Mouse (Mus musculus) liver, postnatal 0 days (tissue): ENCODE results near the gene Gm9821. TPM values are rescaled to one million over a fixed set of nuclear protein-coding genes. Genes with fewer than 3 reads are reported as not detected.

Experiments used
- ATAC-seq: fragments of 200-750 bp; cut with Nextera tagmentation; 2 replicates; pipeline ENCODE4 v1.8.0; 2017; ENCODE audit warnings: mild to moderate bottlenecking, moderate library complexity
- DNase-seq: peaks from one replicate; pipeline ENCODE4 v3.0.0-alpha.2; 2016
- H3K27ac ChIP-seq: fragments of 300-500 bp; sonication (generic); 2 replicates; pipeline ENCODE4 v1.5.1; 2014; ENCODE audit warnings: antibody characterized with exemption, moderate library complexity, mild to moderate bottlenecking, low read depth
- H3K27me3 ChIP-seq: fragments of 300-500 bp; sonication (generic); 2 replicates; pipeline ENCODE4 v1.6.1; 2014; ENCODE audit warnings: low read length, control low read depth, mixed read lengths; ENCODE audit not compliant: insufficient read depth
- H3K36me3 ChIP-seq: fragments of 300-500 bp; sonication (generic); replicated peaks from 2 replicates; pipeline ENCODE4 v1.6.1; 2014; ENCODE audit warnings: mild to moderate bottlenecking, control low read depth, low read length, moderate library complexity, mixed read lengths; ENCODE audit not compliant: insufficient read depth
- H3K4me1 ChIP-seq: fragments of 300-500 bp; sonication (generic); 2 replicates; pipeline ENCODE4 v1.6.1; 2014; ENCODE audit warnings: antibody characterized with exemption, mild to moderate bottlenecking, control low read depth; ENCODE audit not compliant: insufficient read depth
- H3K4me2 ChIP-seq: fragments of 300-500 bp; sonication (generic); 2 replicates; pipeline ENCODE4 v1.6.1; 2014; ENCODE audit warnings: low read depth, mild to moderate bottlenecking, low read length, moderate library complexity, mixed read lengths
- H3K4me3 ChIP-seq: fragments of 300-500 bp; sonication (generic); 2 replicates; pipeline ENCODE4 v1.5.1; 2014; ENCODE audit warnings: low read depth, low read length
- H3K9ac ChIP-seq: fragments of 300-500 bp; sonication (generic); replicated peaks from 2 replicates; pipeline ENCODE4 v1.6.1; 2014; ENCODE audit warnings: mild to moderate bottlenecking, moderate library complexity
- H3K9me3 ChIP-seq: fragments of 300-500 bp; sonication (generic); 2 replicates; pipeline ENCODE4 v1.6.1; 2016; ENCODE audit warnings: mild to moderate bottlenecking, control low read depth, low read length, mixed read lengths
- CTCF ChIP-seq: sonication (generic); IDR thresholded peaks from 2 replicates; pipeline ENCODE4 v1.5.1; 2016; ENCODE audit warnings: antibody characterized with exemption, low read depth
- EP300 ChIP-seq: IDR thresholded peaks from 2 replicates; pipeline ENCODE4 v1.6.1; 2016; ENCODE audit warnings: antibody characterized with exemption, low read depth, mild to moderate bottlenecking
- WGBS: fragments of 180-500 bp; shearing (Covaris S2); extraction: QIAGEN DNeasy Blood & Tissue Kit; methylation state at CpG from one replicate; pipeline ENCODE4 v1.1.7; 2014; ENCODE audit not compliant: insufficient replicate concordance; 5-methylcytosine and 5-hydroxymethylcytosine counted together
- polyA plus RNA-seq: library from polyadenylated mRNA; unstranded; fragments of >200 nt; fragmentation: Nextera tagmentation; extraction: Ambion mirVana; gene quantifications from 2 replicates; pipeline ENCODE4 v1.2.1, GENCODE M21; 2015

Gm9821 gene
- polyA plus RNA-seq, 1 experiment from 2014 or later, result 0.20 TPM

DNA sequence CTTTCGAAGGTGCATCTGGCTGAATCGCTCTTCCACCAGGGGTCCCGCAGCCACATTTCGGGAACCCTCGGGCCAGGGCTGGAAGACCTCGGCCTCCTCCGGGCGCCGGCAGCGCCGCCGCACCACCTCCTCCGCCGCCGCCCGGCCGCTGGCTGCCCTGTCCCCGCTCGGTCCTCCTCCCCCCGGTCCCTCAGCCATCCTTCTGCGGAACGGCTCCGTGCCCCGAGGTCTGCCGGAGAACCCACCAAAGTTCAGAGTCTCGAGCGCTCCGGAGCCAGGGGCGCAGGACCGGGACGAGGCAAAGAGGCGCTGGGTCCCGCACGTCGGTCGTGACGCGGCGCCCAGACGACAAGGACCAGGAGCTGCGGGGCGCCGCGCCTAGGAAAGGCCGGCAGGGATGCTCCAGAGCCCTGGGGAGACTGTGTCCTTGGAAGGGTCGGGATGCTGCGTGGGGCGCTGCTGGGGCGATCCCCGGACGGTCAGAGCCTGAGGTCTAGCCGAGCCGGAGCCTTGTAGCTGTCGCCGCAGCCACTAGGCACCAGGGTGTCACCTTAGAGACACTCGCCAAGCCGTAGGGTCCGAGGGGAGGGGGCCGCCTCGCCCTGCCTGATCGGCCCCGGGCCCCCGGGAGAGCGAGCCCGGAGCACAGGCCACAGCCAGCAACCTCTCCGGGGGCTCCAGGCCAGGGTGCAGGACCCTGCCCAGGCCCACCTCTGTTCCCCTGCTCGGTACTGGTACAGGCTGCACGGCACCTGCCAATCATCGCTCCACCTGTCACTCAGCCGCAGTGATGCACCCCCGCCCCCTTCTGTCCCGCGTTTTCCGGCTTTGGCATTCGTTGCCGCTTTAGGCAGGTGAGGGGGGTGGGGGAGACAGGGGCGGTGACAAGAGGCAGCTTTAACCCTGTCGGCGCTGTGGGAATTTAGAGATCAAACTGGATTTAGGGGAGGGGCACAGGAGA is 30.4 kb downstream of the Gm9821 start, which contains the start of gene Dgkz:
Gene Dgkz (minus strand): TSS at position 284 of the 961 bp plus-strand sequence.
- peak within 1 kb of the TSS; percentile 44 for H3K4me3 ChIP-seq
- H3K4me2 ChIP-seq, result peak within 1 kb of the TSS; percentile 64
- TF ChIP-seq EP300, result no peak
- TF ChIP-seq CTCF, result no peak
- no peak for DNase-seq
- H3K4me1 ChIP-seq, result peaks cover 20% of the 10 kb centered on the region
- peaks cover 43% of the 10 kb centered on the region for H3K27me3 ChIP-seq
- no peaks in the 10 kb centered on the region for H3K9me3 ChIP-seq
- no peaks in the 10 kb centered on the region for H3K36me3 ChIP-seq
- ATAC-seq, result no peak
- no peak within 1 kb of the TSS for H3K27ac ChIP-seq
- H3K9ac ChIP-seq, result no peak within 1 kb of the TSS
- WGBS, result 3% methylated on average over 76 of the region's 79 CpGs

- Histone ChIP-seq H3K36me3 (no peaks in the 10 kb centered on the region), H3K9me3 (no peaks in the 10 kb centered on the region), H3K4me1 (peaks cover 7% of the 10 kb centered on the region; the same call in 1 of the 2 replicates), H3K4me3 (no peak overlapping the region), H3K27ac (no peak overlapping the region), H3K4me2 (no peak overlapping the region), H3K9ac (no peak overlapping the region), H3K27me3 (peaks cover 43% of the 10 kb centered on the region)
- 47% methylated on average over 4 of the region's 4 CpGs for WGBS
- TF ChIP-seq CTCF (no peak), EP300 (no peak)
- DNase-seq (no peak), ATAC-seq (no peak)
Measured at GRCm38 (mm10) chr2:91977960-91978359, 32.5 kb downstream of the Gm9821 start.

GRCm38 (mm10) chr2:91978547-91978946 is 33.0 kb downstream of the Gm9821 start:
- Histone ChIP-seq H3K4me1 (peaks cover 7% of the 10 kb centered on the region; the same call in 1 of the 2 replicates), H3K27ac (no peak overlapping the region), H3K4me3 (no peak overlapping the region), H3K4me2 (no peak overlapping the region), H3K9me3 (no peaks in the 10 kb centered on the region), H3K27me3 (peaks cover 43% of the 10 kb centered on the region), H3K36me3 (no peaks in the 10 kb centered on the region), H3K9ac (no peak overlapping the region)
- TF ChIP-seq EP300 (no peak), CTCF (no peak)
- WGBS, result 26% methylated on average over 2 of the region's 2 CpGs
- DNase-seq (no peak), ATAC-seq (no peak)

DNA sequence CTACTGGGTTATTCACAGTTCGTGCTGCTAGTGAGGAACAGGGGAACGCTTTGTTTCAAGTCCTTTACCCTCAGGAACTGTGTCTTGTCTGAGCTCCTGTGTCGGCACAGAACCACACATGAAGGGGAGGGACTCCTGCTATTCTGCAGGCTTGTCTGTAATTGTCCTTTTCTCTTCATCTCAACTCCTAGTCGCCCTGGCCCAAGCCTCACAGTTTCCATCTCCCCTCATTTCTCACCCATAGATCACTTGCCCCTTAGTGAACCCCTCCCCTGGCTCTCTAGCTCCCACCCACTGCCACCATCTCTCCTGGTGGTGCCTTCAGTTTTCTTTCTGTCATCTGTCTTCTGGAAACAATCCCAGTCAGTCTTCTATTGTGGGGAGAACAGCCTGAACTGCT is 34.7 kb downstream of the Gm9821 start:
- H3K27ac ChIP-seq, result no peak overlapping the region
- WGBS, result 43% methylated on average over 4 of the region's 4 CpGs
- DNase-seq (no peak), ATAC-seq (no peak)
- peaks cover 17% of the 10 kb centered on the region for H3K4me1 ChIP-seq
- TF ChIP-seq CTCF (no peak), EP300 (no peak)
- H3K4me3 ChIP-seq, result no peak overlapping the region
- peaks cover 30% of the 10 kb centered on the region for H3K27me3 ChIP-seq
- H3K36me3 ChIP-seq, result no peaks in the 10 kb centered on the region
- no peak overlapping the region for H3K9ac ChIP-seq
- H3K9me3 ChIP-seq, result no peaks in the 10 kb centered on the region
- H3K4me2 ChIP-seq, result no peak overlapping the region

DNA sequence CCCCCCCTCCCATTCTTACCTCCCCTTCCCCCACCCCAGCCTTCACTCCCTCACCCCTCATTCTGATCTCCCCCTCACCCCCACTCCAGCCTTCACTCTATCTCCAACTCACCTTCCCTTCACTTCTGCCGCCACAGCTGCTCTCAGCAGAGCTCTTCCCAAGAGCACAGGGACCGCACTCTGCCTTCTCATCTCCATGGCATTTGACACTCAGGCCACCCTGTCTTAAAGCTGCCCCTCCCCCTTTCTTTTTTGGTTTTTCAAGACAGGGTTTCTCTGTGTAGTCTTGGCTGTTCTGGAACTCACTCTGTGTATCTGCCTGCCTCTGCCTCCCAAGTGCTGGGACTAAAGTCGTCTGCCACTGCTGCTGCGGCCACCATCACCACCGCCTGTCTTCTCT is 35.3 kb downstream of the Gm9821 start:
- no peak for DNase-seq

GRCm38 (mm10) chr2:91984439-91984838 is 38.9 kb downstream of the Gm9821 start:
- ATAC-seq (peak; percentile 86), DNase-seq (peak; percentile 76)
- Histone ChIP-seq H3K27ac (peak overlapping the region; percentile 77), H3K4me1 (peaks cover 12% of the 10 kb centered on the region), H3K9ac (peak overlapping the region; percentile 42; the same call in 1 of the 2 replicates), H3K36me3 (no peaks in the 10 kb centered on the region), H3K9me3 (no peaks in the 10 kb centered on the region), H3K27me3 (no peaks in the 10 kb centered on the region), H3K4me2 (peak overlapping the region; percentile 65), H3K4me3 (peak overlapping the region; percentile 29)
- TF ChIP-seq EP300 (no peak), CTCF (no peak)
- 4% methylated on average over 12 of the region's 13 CpGs for WGBS

More for the DNA sequence above, 35.3 kb downstream of the Gm9821 start:
- Histone ChIP-seq H3K9ac (no peak overlapping the region), H3K4me2 (no peak overlapping the region), H3K9me3 (no peaks in the 10 kb centered on the region), H3K27ac (no peak overlapping the region), H3K36me3 (no peaks in the 10 kb centered on the region), H3K27me3 (peaks cover 25% of the 10 kb centered on the region), H3K4me3 (no peak overlapping the region), H3K4me1 (peaks cover 17% of the 10 kb centered on the region)
- no peak for TF ChIP-seq CTCF
- no peak for TF ChIP-seq EP300
- ATAC-seq, result no peak
- 77% methylated on average over 5 of the region's 5 CpGs for WGBS
